Mouse (Mus musculus) limb, embryonic 14.5 days (tissue): ENCODE data around the gene Loxl3. TPM values are rescaled to one million over a fixed set of nuclear protein-coding genes. Genes with fewer than 3 reads are reported as not detected.

Source experiments
- ATAC-seq: fragments of 200-750 bp; cut with Nextera tagmentation; 2 replicates; pipeline ENCODE4 v1.8.0; 2017; ENCODE audit warnings: low read depth, moderate number of reproducible peaks, moderate TSS enrichment; ENCODE audit not compliant: low FRiP score
- DNase-seq: peaks from one replicate; pipeline ENCODE4 v3.0.0-alpha.2; 2015; ENCODE audit warnings: low spot score
- H3K27ac ChIP-seq: fragments of 300-500 bp; sonication (generic); replicated peaks from 2 replicates; pipeline ENCODE4 v1.5.1; 2014; ENCODE audit warnings: low read depth, mild to moderate bottlenecking, low read length, moderate library complexity, mixed read lengths
- H3K27me3 ChIP-seq: fragments of 300-500 bp; sonication (generic); 2 replicates; pipeline ENCODE4 v1.6.1; 2014; ENCODE audit warnings: low read length, mixed read lengths; ENCODE audit not compliant: control insufficient read depth, insufficient read depth
- H3K36me3 ChIP-seq: fragments of 300-500 bp; sonication (generic); 2 replicates; pipeline ENCODE4 v1.6.1; 2014; ENCODE audit warnings: mild to moderate bottlenecking, low read length, moderate library complexity, mixed read lengths; ENCODE audit not compliant: control insufficient read depth, insufficient read depth
- H3K4me1 ChIP-seq: fragments of 300-500 bp; sonication (generic); 2 replicates; pipeline ENCODE4 v1.6.1; 2014; ENCODE audit warnings: antibody characterized with exemption, low read length, mixed read lengths; ENCODE audit not compliant: control insufficient read depth, insufficient read depth
- H3K4me2 ChIP-seq: fragments of 300-500 bp; sonication (generic); replicated peaks from 2 replicates; pipeline ENCODE4 v1.6.1; 2014; ENCODE audit warnings: low read depth, mild to moderate bottlenecking, low read length, moderate library complexity; ENCODE audit not compliant: severe bottlenecking
- H3K4me3 ChIP-seq: fragments of 300-500 bp; sonication (generic); replicated peaks from 2 replicates; pipeline ENCODE4 v1.5.1; 2014; ENCODE audit warnings: low read length
- H3K9ac ChIP-seq: fragments of 300-500 bp; sonication (generic); 2 replicates; pipeline ENCODE4 v1.6.1; 2014; ENCODE audit warnings: mild to moderate bottlenecking, low read depth, low read length, moderate library complexity; ENCODE audit not compliant: severe bottlenecking
- H3K9me3 ChIP-seq: fragments of 300-500 bp; sonication (generic); 2 replicates; pipeline ENCODE4 v1.6.1; 2016; ENCODE audit warnings: low read length; ENCODE audit not compliant: control insufficient read depth
- POLR2A ChIP-seq: fragments of 200-500 bp; IDR thresholded peaks from 2 replicates; pipeline ENCODE4 v1.8.0; 2012; ENCODE audit warnings: inconsistent platforms, mild to moderate bottlenecking, moderate library complexity, borderline replicate concordance; ENCODE audit not compliant: insufficient read depth, insufficient read length; ENCODE audit errors: extremely low read depth
- WGBS: fragments of 180-500 bp; shearing (Covaris S2); extraction: QIAGEN DNeasy Blood & Tissue Kit; methylation state at CpG from one replicate; pipeline ENCODE4 v1.1.7; 2014; 5-methylcytosine and 5-hydroxymethylcytosine counted together
- polyA plus RNA-seq, 2 experiments: library from polyadenylated mRNA; depleted of rRNA in 1 of 2; stranded (reverse) in 1 of 2; unstranded in 1 of 2; fragments of >200 nt; fragmentation: Nextera tagmentation in 1 of 2; extraction: Ambion mirVana in 1 of 2; gene quantifications; 2 replicates each; pipeline versions ENCODE4 v1.2.1 to v1.2.3; 2012 to 2014

The Loxl3 gene
- polyA plus RNA-seq, 2 experiments, result 24.1 to 55.6 TPM

GRCm38 (mm10) chr6:83031921-83032590, 1.9 kb upstream of the Loxl3 start:
- no peak overlapping the region for H3K27ac ChIP-seq
- no peak for TF ChIP-seq POLR2A
- 23% methylated on average over 18 of the region's 18 CpGs for WGBS
- DNase-seq (no peak), ATAC-seq (no peak)
- H3K4me3 ChIP-seq, result peak overlapping the region; percentile 64
- peaks cover 3% of the 10 kb centered on the region; the same call in 1 of the 2 replicates for H3K36me3 ChIP-seq
- H3K9me3 ChIP-seq, result no peaks in the 10 kb centered on the region
- H3K4me2 ChIP-seq, result peak overlapping the region; percentile 80
- H3K9ac ChIP-seq, result peak overlapping the region; percentile 55; the same call in 1 of the 2 replicates
- H3K4me1 ChIP-seq, result peaks cover 24% of the 10 kb centered on the region
- H3K27me3 ChIP-seq, result peaks cover 7% of the 10 kb centered on the region; the same call in 1 of the 2 replicates

GRCm38 (mm10) chr6:83032769-83033191, 1.2 kb upstream of the Loxl3 start:
- Histone ChIP-seq H3K27me3 (peaks cover 7% of the 10 kb centered on the region; the same call in 1 of the 2 replicates), H3K36me3 (peaks cover 3% of the 10 kb centered on the region; the same call in 1 of the 2 replicates), H3K4me3 (peak overlapping the region; percentile 64), H3K9me3 (no peaks in the 10 kb centered on the region), H3K4me1 (peaks cover 21% of the 10 kb centered on the region), H3K9ac (peak overlapping the region; percentile 55), H3K27ac (peak overlapping the region; percentile 91), H3K4me2 (peak overlapping the region; percentile 80)
- TF ChIP-seq POLR2A, result no peak
- WGBS, result under 1% methylated on average over 29 of the region's 31 CpGs
- DNase-seq (no peak), ATAC-seq (peak; percentile 45; the same call in 1 of the 2 replicates)

DNA sequence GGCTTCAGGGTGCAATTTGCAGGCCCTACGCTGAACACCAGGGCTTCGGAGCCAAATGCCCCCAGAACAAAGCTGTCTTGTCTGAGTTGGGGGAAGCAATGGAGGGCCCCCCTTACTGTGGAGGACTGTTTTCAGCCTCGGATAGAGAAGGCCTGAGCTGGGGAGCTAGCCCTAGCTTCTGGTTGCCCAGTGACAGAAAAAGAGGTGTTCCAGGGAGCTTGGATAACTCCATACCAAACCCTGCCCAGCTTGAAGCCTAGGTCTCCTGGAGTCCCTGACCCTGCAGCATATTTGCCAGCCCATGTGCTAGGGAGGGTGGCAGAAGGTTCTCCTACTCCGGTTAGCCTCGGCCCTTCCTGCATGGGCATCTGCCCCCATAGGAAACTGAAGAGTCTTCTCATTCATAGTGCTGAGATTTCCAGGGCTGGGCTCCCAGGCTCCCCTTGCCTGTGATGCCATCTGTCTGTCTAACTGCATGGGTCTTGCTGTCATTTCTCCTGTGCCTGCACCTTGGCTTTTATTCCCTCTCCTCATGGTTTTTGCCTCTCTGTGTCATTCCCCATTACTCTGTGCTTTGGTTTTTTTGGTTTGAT, 586 bp downstream of the Loxl3 start:
- DNase-seq (no peak), ATAC-seq (no peak)
- Histone ChIP-seq H3K36me3 (peaks cover 3% of the 10 kb centered on the region), H3K9ac (peak overlapping the region; percentile 55), H3K4me1 (peaks cover 24% of the 10 kb centered on the region), H3K9me3 (no peaks in the 10 kb centered on the region), H3K27me3 (peaks cover 7% of the 10 kb centered on the region; the same call in 1 of the 2 replicates), H3K27ac (peak overlapping the region; percentile 91; the same call in 1 of the 2 replicates), H3K4me2 (peak overlapping the region; percentile 80), H3K4me3 (peak overlapping the region; percentile 64)
- TF ChIP-seq POLR2A, result no peak
- WGBS, result 21% methylated on average over 5 of the region's 5 CpGs

GRCm38 (mm10) chr6:83037188-83037587, 3.2 kb downstream of the Loxl3 start:
- no peak for DNase-seq
- WGBS, result 76% methylated on average over 8 of the region's 8 CpGs
- H3K9me3 ChIP-seq, result no peaks in the 10 kb centered on the region
- H3K4me3 ChIP-seq, result no peak overlapping the region
- H3K36me3 ChIP-seq, result peaks cover 4% of the 10 kb centered on the region; the same call in 1 of the 2 replicates
- no peak for ATAC-seq
- no peak for TF ChIP-seq POLR2A
- H3K4me2 ChIP-seq, result no peak overlapping the region
- H3K27ac ChIP-seq, result no peak overlapping the region
- no peak overlapping the region for H3K9ac ChIP-seq
- H3K4me1 ChIP-seq, result peaks cover 24% of the 10 kb centered on the region
- H3K27me3 ChIP-seq, result no peaks in the 10 kb centered on the region

- 10% methylated on average over 24 of the region's 24 CpGs for WGBS
- Histone ChIP-seq H3K4me2 (peak overlapping the region; percentile 35), H3K36me3 (peaks cover 4% of the 10 kb centered on the region; the same call in 1 of the 2 replicates), H3K4me1 (peaks cover 19% of the 10 kb centered on the region), H3K9ac (0 out of 2 replicates have a peak overlapping the region, but pooled peaks have one; percentile 25), H3K9me3 (no peaks in the 10 kb centered on the region), H3K27ac (no peak overlapping the region), H3K4me3 (0 out of 2 replicates have a peak overlapping the region, but pooled peaks have one; percentile 6), H3K27me3 (no peaks in the 10 kb centered on the region)
- ATAC-seq (peak; percentile 50), DNase-seq (peak; percentile 54)
- TF ChIP-seq POLR2A, result no peak
Observed at GRCm38 (mm10) chr6:83038496-83039012, 4.6 kb downstream of the Loxl3 start.
